Mouse (Mus musculus) inflammation-experienced regulatory T-cells, adult 16 weeks (primary cell): ENCODE measurements around the gene Aqp11. TPM values are rescaled to one million over a fixed set of nuclear protein-coding genes. Genes with fewer than 3 reads are reported as not detected.

Experiments used
- polyA plus RNA-seq: library from polyadenylated mRNA; unstranded; fragments of 100-300 nt; shearing (Covaris generic); gene quantifications from one replicate; pipeline ENCODE4 v1.2.1, GENCODE M21; 2017

Gene Aqp11
- 0.93 TPM for polyA plus RNA-seq

GRCm38 (mm10) chr7:97737638-97738456 is at the start of gene Aqp11:
Aqp11 (minus strand) TSS chr7:97738289.

GRCm38 (mm10) chr7:97696506-97697254 is 41.4 kb downstream of the Aqp11 start, which contains the start of gene Clns1a:
Clns1a (plus strand) TSS chr7:97696634.

Other genes starting within 250 kb of the Aqp11 start
- 53.9 TPM for gene Aamdc, start 158.8 kb downstream of the Aqp11 start, polyA plus RNA-seq
- 26.1 TPM for gene Rsf1, start 158.4 kb downstream of the Aqp11 start, polyA plus RNA-seq
- gene Clns1a, start 41.7 kb downstream of the Aqp11 start, polyA plus RNA-seq = 135 TPM
- gene Pak1, start 50.3 kb upstream of the Aqp11 start, polyA plus RNA-seq = 5.1 TPM
- gene Gdpd4, start 181.7 kb upstream of the Aqp11 start, polyA plus RNA-seq = not detected